In the genomic region with DNA sequence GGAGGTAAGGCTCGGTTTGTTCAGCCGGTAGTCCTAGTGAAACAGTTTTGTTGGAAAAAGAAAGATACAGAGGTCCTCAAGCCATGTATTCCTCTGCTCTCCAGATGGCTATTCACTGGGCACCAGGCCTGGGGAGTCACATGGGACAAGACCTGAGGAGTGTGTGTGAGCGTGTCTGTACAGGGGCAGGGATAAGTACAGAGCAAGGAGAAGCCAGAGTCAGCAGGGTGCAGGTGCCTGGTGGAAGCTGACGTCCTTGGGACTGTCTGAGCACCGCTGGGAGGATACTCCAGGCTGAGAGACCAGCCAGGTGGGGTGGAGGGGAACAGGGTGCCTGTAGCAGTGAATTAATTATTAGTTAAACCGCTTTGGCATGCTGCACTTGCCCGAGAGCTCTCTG, we compare ENCODE assay signal across 10 mouse cellular contexts. TPM values are rescaled to one million over a fixed set of nuclear protein-coding genes. Genes with fewer than 3 reads are reported as not detected.
DNase-seq lines count a peak whose midpoint lies in the region; ATAC-seq lines count a peak whose summit lies in the region.
"Had no signal": no experiment of that assay in that cellular context is flagged by ENCODE, and none has a peak within 500 bp of the region (broad histone marks: within the 10 kb centered on the region; RNA-seq: fewer than 3 reads in every experiment).

No protein-coding gene starts in this region.

- H3K4me2 ChIP-seq in hindbrain, embryonic 13.5 days: no peak overlapping the region

- no peaks in the 10 kb centered on the region for H3K27me3 ChIP-seq in heart, embryonic 10.5 days (ENCODE audit: insufficient read depth, poor library complexity, severe bottlenecking)
- no peaks in the 10 kb centered on the region for H3K27me3 ChIP-seq in hindbrain, embryonic 13.5 days

- H3K36me3 ChIP-seq in heart, embryonic 10.5 days: peaks cover 70% of the 10 kb centered on the region
- H3K36me3 ChIP-seq in hindbrain, embryonic 13.5 days: no peaks in the 10 kb centered on the region

- peak; percentile 96 for DNase-seq in heart, adult 11 months
- no peak for DNase-seq in heart, embryonic 10.5 days (ENCODE audit: low spot score)
- DNase-seq in cerebellum, adult 18-20 months: peak; percentile 62 to 71
- peak; percentile 19 for DNase-seq in lung, postnatal 10 days
- DNase-seq in spleen, postnatal 36 days (ENCODE audit: low spot score in 2 of 2): no peak
- DNase-seq in frontal cortex, postnatal 25 days (ENCODE audit: low spot score in 2 of 2): no peak
- DNase-seq in right cerebral cortex, postnatal 10 days (ENCODE audit: low spot score in 2 of 2): no peak
- DNase-seq: thymus, postnatal 4 days had no signal

- ATAC-seq in hindbrain, embryonic 13.5 days (ENCODE audit: low FRiP score): no peak

- no peak overlapping the region for H3K4me3 ChIP-seq in heart, embryonic 10.5 days
- no peak overlapping the region for H3K4me3 ChIP-seq in hindbrain, embryonic 13.5 days
- H3K4me3 ChIP-seq: myocyte had no signal

- WGBS in heart, embryonic 10.5 days: 80% methylated on average over 7 of the region's 7 CpGs
- 78% methylated on average over 7 of the region's 7 CpGs for WGBS in hindbrain, embryonic 13.5 days

- H3K27ac ChIP-seq in heart, embryonic 10.5 days: no peak overlapping the region
- H3K27ac ChIP-seq in hindbrain, embryonic 13.5 days: peak overlapping the region; percentile 88

- no peak overlapping the region for H3K9ac ChIP-seq in hindbrain, embryonic 13.5 days

- no peaks in the 10 kb centered on the region for H3K9me3 ChIP-seq in heart, embryonic 10.5 days
- H3K9me3 ChIP-seq in hindbrain, embryonic 13.5 days: no peaks in the 10 kb centered on the region

- peaks cover 20% of the 10 kb centered on the region for H3K4me1 ChIP-seq in heart, embryonic 10.5 days
- H3K4me1 ChIP-seq in hindbrain, embryonic 13.5 days (replicated peaks): peaks cover 31% of the 10 kb centered on the region

RNA-seq across cellular contexts. Expression of gene Nup214, which starts 10.7 kb away (rescaled TPM):
- 76.5 and 83.8 TPM in 2 replicates for polyA plus RNA-seq in heart, embryonic 10.5 days (2016; fragmentation: Nextera tagmentation; extraction: Ambion mirVana)
- 80.8 and 83.5 TPM in 2 replicates for polyA plus RNA-seq in hindbrain, embryonic 13.5 days (2015; fragmentation: Nextera tagmentation; extraction: Ambion mirVana)

RNA-seq across cellular contexts. Expression of gene Aif1l, which starts 13.6 kb away (rescaled TPM):
- 92.8 and 96.1 TPM in 2 replicates for polyA plus RNA-seq in heart, embryonic 10.5 days (2016; fragmentation: Nextera tagmentation; extraction: Ambion mirVana)
- 25.9 and 30.6 TPM in 2 replicates for polyA plus RNA-seq in hindbrain, embryonic 13.5 days (2015; fragmentation: Nextera tagmentation; extraction: Ambion mirVana)

Comparison
In these comparisons a context has a peak if more than half of its experiments do, and no peak if none do; other contexts are left out.
1. DNase-seq: peak in heart, adult 11 months (single experiment), cerebellum, adult 18-20 months (2 of 2) and lung, postnatal 10 days (single experiment); none in heart, embryonic 10.5 days (single experiment), spleen, postnatal 36 days (0 of 2), frontal cortex, postnatal 25 days (0 of 2) and right cerebral cortex, postnatal 10 days (0 of 2).